Mouse (Mus musculus) megakaryocyte, embryonic 14.5 days (primary cell): ENCODE measurements around the gene Tmem120b.

Source experiments
- FLI1 ChIP-seq: IDR thresholded peaks from 2 replicates; pipeline ENCODE4 v1.6.1; 2012; ENCODE audit warnings: low read length, inconsistent platforms, mixed read lengths
- GATA1 ChIP-seq: IDR thresholded peaks from 3 replicates; pipeline ENCODE4 v1.6.1; 2012; ENCODE audit warnings: mixed read lengths, low read length, inconsistent platforms, borderline replicate concordance

- TF ChIP-seq GATA1 (no peak), FLI1 (no peak)
Observed at GRCm38 (mm10) chr5:123088784-123089183, 20.6 kb downstream of the Tmem120b start.
